Mouse (Mus musculus) c-Kit-positive CD71-negative TER-119-negative erythroid progenitor cells, embryonic 14.5 days (primary cell): ENCODE measurements around the gene Ap5s1.
A peak's percentile ranks its signal among the peaks of the same experiment; 100 is the strongest.

Experiments used
- DNase-seq: peaks from one replicate; pipeline ENCODE4 v3.0.0-alpha.2; 2013; ENCODE audit warnings: low read depth

Gene Ap5s1

GRCm38 (mm10) chr2:131206778-131207177 lies at the start of gene Ap5s1:
Ap5s1 (plus strand) TSS chr2:131207078.
- DNase-seq: no peak

GRCm38 (mm10) chr2:131159491-131159910 lies 47.4 kb upstream of the Ap5s1 start:
- DNase-seq: peak; percentile 37

- DNase-seq: peak; percentile 98
Observed at GRCm38 (mm10) chr2:131159938-131160581, 46.8 kb upstream of the Ap5s1 start, which contains the start of gene 1700037H04Rik. 1700037H04Rik (minus strand) TSS chr2:131160081.

GRCm38 (mm10) chr2:131160671-131161111 lies 46.2 kb upstream of the Ap5s1 start:
- DNase-seq: no peak

GRCm38 (mm10) chr2:131163924-131164323 lies 43.0 kb upstream of the Ap5s1 start:
- no peak for DNase-seq

GRCm38 (mm10) chr2:131166172-131166571 lies 40.7 kb upstream of the Ap5s1 start:
- DNase-seq: no peak

- DNase-seq: no peak
Observed at GRCm38 (mm10) chr2:131167984-131168383, 38.9 kb upstream of the Ap5s1 start.

- no peak for DNase-seq
Observed at GRCm38 (mm10) chr2:131168914-131169313, 38.0 kb upstream of the Ap5s1 start.

GRCm38 (mm10) chr2:131170936-131171335 lies 35.9 kb upstream of the Ap5s1 start:
- no peak for DNase-seq

GRCm38 (mm10) chr2:131171401-131172104 lies 35.3 kb upstream of the Ap5s1 start:
- DNase-seq: no peak

- no peak for DNase-seq
Observed at GRCm38 (mm10) chr2:131172322-131172721, 34.6 kb upstream of the Ap5s1 start.

GRCm38 (mm10) chr2:131174700-131175099 lies 32.2 kb upstream of the Ap5s1 start:
- DNase-seq: peak; percentile 67

- DNase-seq: no peak
Observed at GRCm38 (mm10) chr2:131175286-131175944, 31.5 kb upstream of the Ap5s1 start.

GRCm38 (mm10) chr2:131175945-131176309 lies 31.0 kb upstream of the Ap5s1 start:
- no peak for DNase-seq

GRCm38 (mm10) chr2:131176491-131176890 lies 30.4 kb upstream of the Ap5s1 start:
- DNase-seq: no peak

- DNase-seq: no peak
Observed at GRCm38 (mm10) chr2:131177932-131178331, 28.9 kb upstream of the Ap5s1 start.

- DNase-seq: no peak
Observed at GRCm38 (mm10) chr2:131178828-131179245, 28.0 kb upstream of the Ap5s1 start.

GRCm38 (mm10) chr2:131179246-131179886 lies 27.5 kb upstream of the Ap5s1 start:
- no peak for DNase-seq

GRCm38 (mm10) chr2:131179990-131180587 lies 26.8 kb upstream of the Ap5s1 start, which contains the start of gene Cenpb:
Cenpb (minus strand) TSS chr2:131180067.
- DNase-seq: peak; percentile 50

GRCm38 (mm10) chr2:131186343-131186742 lies 20.5 kb upstream of the Ap5s1 start:
- no peak for DNase-seq

- DNase-seq: peak; percentile 61
Observed at GRCm38 (mm10) chr2:131186771-131187601, 19.9 kb upstream of the Ap5s1 start, which contains the start of the genes Cdc25b and Spef1. Cdc25b (plus strand) TSS chr2:131186949. Spef1 (minus strand) TSS chr2:131187282.
